Mouse (Mus musculus) lung, adult 2 months (tissue): ENCODE data around the gene Prkar2a.

Experiments used
- CTCF ChIP-seq: fragments of 200-500 bp; IDR thresholded peaks from 2 replicates; pipeline ENCODE4 v1.5.1; 2011; ENCODE audit warnings: mild to moderate bottlenecking, low read length, control low read depth; ENCODE audit not compliant: insufficient read depth
- POLR2A ChIP-seq: fragments of 200-500 bp; IDR thresholded peaks from 2 replicates; pipeline ENCODE4 v1.6.1; 2011; ENCODE audit warnings: low read depth, mild to moderate bottlenecking, control low read depth, low read length, borderline replicate concordance; ENCODE audit errors: extremely low read depth

- TF ChIP-seq CTCF: no peak
- peak; percentile 74; the same call in 1 of the 2 replicates for TF ChIP-seq POLR2A
Observed at GRCm38 (mm10) chr9:108783548-108784463, 94.7 kb downstream of the Prkar2a start, which contains the start of gene Ip6k2.
